Mouse (Mus musculus): ENCODE results near the gene Trpm8. TPM values are rescaled to one million over a fixed set of nuclear protein-coding genes. Genes with fewer than 3 reads are reported as not detected.
A peak's percentile ranks its signal among the peaks of the same experiment; 100 is the strongest.

Trpm8 gene
- total and polyA plus RNA-seq, 2 experiments from 2014 or later = not detected

DNA sequence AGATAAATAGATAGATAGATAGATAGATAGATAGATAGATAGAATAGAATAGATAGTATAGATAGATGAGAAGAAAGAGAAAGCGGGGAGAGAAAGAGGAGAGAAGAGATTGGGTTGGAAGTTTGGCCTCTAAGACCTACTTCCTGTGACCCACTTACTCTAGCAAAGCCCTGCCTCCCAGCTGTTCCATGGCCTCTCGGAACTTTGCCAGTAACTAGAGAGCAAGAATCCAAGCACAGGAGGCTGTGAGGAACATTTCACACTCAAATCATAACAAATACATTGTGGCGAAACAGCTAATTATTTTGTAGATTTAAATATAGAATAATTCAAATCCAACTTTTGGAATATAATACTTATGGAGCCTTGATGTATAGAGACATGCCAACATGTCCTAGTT, 65.2 kb downstream of the Trpm8 start:
- Histone ChIP-seq H3K9ac (replicated peaks; ENCODE audit: low read depth, low read length) (no peak overlapping the region), H3K4me2 (ENCODE audit: low read depth, low read length) (no peak overlapping the region), H3K27ac (ENCODE audit: low read depth) (no peak overlapping the region), H3K9me3 (replicated peaks; ENCODE audit: control insufficient read depth, low read length) (no peaks in the 10 kb centered on the region), H3K27me3 (ENCODE audit: control insufficient read depth, insufficient read depth, low read length) (no peaks in the 10 kb centered on the region), H3K4me3 (ENCODE audit: low read depth, low read length) (no peak overlapping the region), H3K36me3 (replicated peaks; ENCODE audit: control insufficient read depth, insufficient read depth, low read length) (no peaks in the 10 kb centered on the region), H3K4me1 (ENCODE audit: control insufficient read depth, insufficient read depth) (no peaks in the 10 kb centered on the region)
- WGBS = 81% methylated on average over 3 of the region's 3 CpGs
- TF ChIP-seq CTCF (IDR thresholded peaks at IDR 0.05; ENCODE audit: low read depth) (no peak), EP300 (IDR thresholded peaks at IDR 0.05; ENCODE audit: low read depth) (no peak)
- DNase-seq (ENCODE audit: low spot score) = no peak
- ATAC-seq (ENCODE audit: insufficient read depth, low read depth) = no peak

DNA sequence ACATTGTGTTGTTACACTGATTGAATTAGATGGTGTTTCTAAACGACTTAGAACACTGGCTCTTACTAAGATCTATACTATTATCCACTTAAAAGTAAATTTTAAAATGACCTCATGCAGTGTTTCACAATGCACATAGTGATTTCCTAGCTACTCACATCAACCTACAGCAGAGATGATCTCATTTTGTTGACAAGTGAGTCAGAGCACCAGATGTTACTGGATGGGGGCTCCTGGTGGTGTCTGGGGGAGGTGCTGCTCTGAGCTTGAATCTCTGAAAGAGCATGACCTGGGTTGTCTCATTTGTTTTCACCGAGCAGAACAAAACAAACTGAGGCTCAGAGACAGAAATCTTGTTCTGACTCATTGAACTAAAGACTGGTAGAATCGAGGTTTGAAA, 68.1 kb downstream of the Trpm8 start:
- Histone ChIP-seq H3K9me3 (replicated peaks; ENCODE audit: control insufficient read depth, low read length) (no peaks in the 10 kb centered on the region), H3K27me3 (ENCODE audit: control insufficient read depth, insufficient read depth, low read length) (no peaks in the 10 kb centered on the region), H3K36me3 (replicated peaks; ENCODE audit: control insufficient read depth, insufficient read depth, low read length) (no peaks in the 10 kb centered on the region), H3K4me3 (ENCODE audit: low read depth, low read length) (no peak overlapping the region), H3K27ac (ENCODE audit: low read depth) (no peak overlapping the region), H3K9ac (replicated peaks; ENCODE audit: low read depth, low read length) (no peak overlapping the region), H3K4me1 (ENCODE audit: control insufficient read depth, insufficient read depth) (no peaks in the 10 kb centered on the region), H3K4me2 (ENCODE audit: low read depth, low read length) (no peak overlapping the region)
- ATAC-seq (ENCODE audit: insufficient read depth, low read depth) (peak; percentile 51; the same call in 1 of the 2 replicates), DNase-seq (ENCODE audit: low spot score) (no peak)
- WGBS = 35% methylated on average over 3 of the region's 3 CpGs
- no peak for TF ChIP-seq CTCF (IDR thresholded peaks at IDR 0.05; ENCODE audit: low read depth)
- TF ChIP-seq EP300 (IDR thresholded peaks at IDR 0.05; ENCODE audit: low read depth) = no peak

DNA sequence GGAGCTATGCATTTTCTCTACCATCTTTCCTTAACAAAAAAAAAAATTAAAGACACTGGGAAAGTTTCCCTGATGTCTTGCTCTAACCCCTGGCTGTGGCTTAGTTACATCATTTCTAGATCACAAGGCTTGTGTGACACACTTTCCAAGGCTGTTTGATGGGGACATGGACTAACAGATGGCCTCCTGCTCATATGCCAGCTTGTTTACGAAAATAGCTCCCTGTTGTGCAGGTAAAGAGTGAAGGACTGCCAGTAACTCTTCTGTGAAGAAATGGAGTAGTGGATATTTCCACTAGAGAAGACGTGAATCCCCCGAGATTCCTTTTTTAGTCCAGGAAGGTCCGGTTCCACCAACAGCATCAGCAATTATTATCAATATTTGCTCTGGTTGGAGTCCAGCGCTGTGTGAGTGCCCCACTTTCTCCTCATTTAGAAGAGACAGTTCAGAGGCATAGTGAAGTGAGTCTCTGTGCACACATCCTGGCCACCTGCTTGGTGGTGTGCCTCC, 71.1 kb downstream of the Trpm8 start:
- no peak overlapping the region for H3K4me2 ChIP-seq (ENCODE audit: low read depth, low read length)
- no peak overlapping the region for H3K9ac ChIP-seq (replicated peaks; ENCODE audit: low read depth, low read length)
- 78% methylated on average over 5 of the region's 5 CpGs for WGBS
- no peaks in the 10 kb centered on the region for H3K27me3 ChIP-seq (ENCODE audit: control insufficient read depth, insufficient read depth, low read length)
- H3K4me1 ChIP-seq (ENCODE audit: control insufficient read depth, insufficient read depth) = no peaks in the 10 kb centered on the region
- DNase-seq (ENCODE audit: low spot score) = no peak
- ATAC-seq (ENCODE audit: insufficient read depth, low read depth) = no peak
- H3K27ac ChIP-seq (ENCODE audit: low read depth) = no peak overlapping the region
- no peaks in the 10 kb centered on the region for H3K9me3 ChIP-seq (replicated peaks; ENCODE audit: control insufficient read depth, low read length)
- no peaks in the 10 kb centered on the region for H3K36me3 ChIP-seq (replicated peaks; ENCODE audit: control insufficient read depth, insufficient read depth, low read length)
- no peak for TF ChIP-seq EP300 (IDR thresholded peaks at IDR 0.05; ENCODE audit: low read depth)
- TF ChIP-seq CTCF (IDR thresholded peaks at IDR 0.05; ENCODE audit: low read depth) = no peak
- no peak overlapping the region for H3K4me3 ChIP-seq (ENCODE audit: low read depth, low read length)

DNA sequence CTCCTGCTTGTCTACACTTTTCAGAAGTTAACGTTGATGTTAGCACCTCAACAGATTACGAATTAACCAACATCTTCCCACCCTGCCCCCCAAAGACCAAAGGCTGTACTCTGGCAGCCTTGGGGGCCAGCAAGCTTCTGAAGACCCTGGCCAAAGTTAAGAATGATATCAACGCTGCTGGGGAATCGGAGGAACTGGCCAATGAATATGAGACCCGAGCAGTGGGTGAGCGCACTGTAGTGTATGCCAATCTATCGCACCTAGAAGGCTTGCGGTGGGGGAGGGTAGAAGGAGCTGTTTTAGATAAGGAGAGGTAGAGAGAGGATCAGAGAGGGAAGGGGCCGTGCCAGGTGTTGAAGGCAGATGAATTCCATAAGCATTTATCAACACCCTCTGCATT, 73.3 kb downstream of the Trpm8 start:
- WGBS = 66% methylated on average over 9 of the region's 9 CpGs
- DNase-seq (ENCODE audit: low spot score) = no peak

DNA sequence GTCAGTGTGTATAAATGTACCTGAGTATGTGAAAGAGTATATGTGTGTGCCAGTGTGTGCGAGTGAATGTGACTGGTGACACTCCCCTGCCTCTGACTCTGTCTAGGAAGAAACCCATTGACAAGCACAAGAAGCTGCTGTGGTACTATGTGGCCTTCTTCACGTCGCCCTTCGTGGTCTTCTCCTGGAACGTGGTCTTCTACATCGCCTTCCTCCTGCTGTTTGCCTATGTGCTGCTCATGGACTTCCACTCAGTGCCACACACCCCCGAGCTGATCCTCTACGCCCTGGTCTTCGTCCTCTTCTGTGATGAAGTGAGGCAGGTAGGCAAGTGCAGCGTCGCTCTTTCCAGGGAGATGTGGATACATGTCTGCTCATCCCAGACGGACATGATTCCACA, 77.6 kb downstream of the Trpm8 start:
- ATAC-seq (ENCODE audit: insufficient read depth, low read depth) = no peak
- H3K9me3 ChIP-seq (replicated peaks; ENCODE audit: control insufficient read depth, low read length) = no peaks in the 10 kb centered on the region
- H3K36me3 ChIP-seq (replicated peaks; ENCODE audit: control insufficient read depth, insufficient read depth, low read length) = no peaks in the 10 kb centered on the region
- H3K4me3 ChIP-seq (ENCODE audit: low read depth, low read length) = no peak overlapping the region
- TF ChIP-seq EP300 (IDR thresholded peaks at IDR 0.05; ENCODE audit: low read depth) = no peak
- TF ChIP-seq CTCF (IDR thresholded peaks at IDR 0.05; ENCODE audit: low read depth) = no peak
- no peak overlapping the region for H3K4me2 ChIP-seq (ENCODE audit: low read depth, low read length)
- WGBS = 85% methylated on average over 12 of the region's 12 CpGs
- DNase-seq (ENCODE audit: low spot score) = no peak
- H3K27ac ChIP-seq (ENCODE audit: low read depth) = no peak overlapping the region
- no peaks in the 10 kb centered on the region for H3K4me1 ChIP-seq (ENCODE audit: control insufficient read depth, insufficient read depth)
- H3K9ac ChIP-seq (replicated peaks; ENCODE audit: low read depth, low read length) = no peak overlapping the region
- no peaks in the 10 kb centered on the region for H3K27me3 ChIP-seq (ENCODE audit: control insufficient read depth, insufficient read depth, low read length)

More for the DNA sequence above, 73.3 kb downstream of the Trpm8 start:
- Histone ChIP-seq H3K27me3 (ENCODE audit: control insufficient read depth, insufficient read depth, low read length) (no peaks in the 10 kb centered on the region), H3K4me3 (ENCODE audit: low read depth, low read length) (no peak overlapping the region), H3K4me1 (ENCODE audit: control insufficient read depth, insufficient read depth) (no peaks in the 10 kb centered on the region), H3K4me2 (ENCODE audit: low read depth, low read length) (no peak overlapping the region), H3K27ac (ENCODE audit: low read depth) (no peak overlapping the region), H3K9ac (replicated peaks; ENCODE audit: low read depth, low read length) (no peak overlapping the region), H3K36me3 (replicated peaks; ENCODE audit: control insufficient read depth, insufficient read depth, low read length) (no peaks in the 10 kb centered on the region), H3K9me3 (replicated peaks; ENCODE audit: control insufficient read depth, low read length) (no peaks in the 10 kb centered on the region)
- no peak for ATAC-seq (ENCODE audit: insufficient read depth, low read depth)
- TF ChIP-seq CTCF (IDR thresholded peaks at IDR 0.05; ENCODE audit: low read depth) (no peak), EP300 (IDR thresholded peaks at IDR 0.05; ENCODE audit: low read depth) (no peak)

DNA sequence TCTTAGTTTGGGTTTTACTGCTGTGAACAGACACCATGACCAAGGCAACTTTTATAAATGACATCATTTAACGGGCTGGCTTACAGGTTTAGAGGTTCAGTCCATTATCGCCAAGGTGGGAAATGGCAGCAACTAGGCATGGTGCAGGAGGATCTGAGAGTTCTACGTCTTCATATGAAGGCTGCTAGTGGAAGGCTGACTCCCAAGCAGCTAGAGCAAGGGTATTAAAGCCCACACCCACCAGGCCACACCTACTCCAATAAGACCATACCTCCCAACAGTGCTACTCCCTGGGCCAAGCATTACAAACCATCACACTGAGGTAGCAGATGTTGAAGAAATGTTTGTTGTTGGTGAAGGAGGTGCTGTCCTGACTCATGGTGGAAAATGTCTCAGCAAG, 78.2 kb downstream of the Trpm8 start:
- Histone ChIP-seq H3K4me2 (ENCODE audit: low read depth, low read length) (no peak overlapping the region), H3K9me3 (replicated peaks; ENCODE audit: control insufficient read depth, low read length) (no peaks in the 10 kb centered on the region), H3K36me3 (replicated peaks; ENCODE audit: control insufficient read depth, insufficient read depth, low read length) (no peaks in the 10 kb centered on the region), H3K27ac (ENCODE audit: low read depth) (no peak overlapping the region), H3K9ac (replicated peaks; ENCODE audit: low read depth, low read length) (no peak overlapping the region), H3K27me3 (ENCODE audit: control insufficient read depth, insufficient read depth, low read length) (no peaks in the 10 kb centered on the region), H3K4me1 (ENCODE audit: control insufficient read depth, insufficient read depth) (no peaks in the 10 kb centered on the region), H3K4me3 (ENCODE audit: low read depth, low read length) (no peak overlapping the region)
- 80% methylated on average over 3 of the region's 3 CpGs for WGBS
- ATAC-seq (ENCODE audit: insufficient read depth, low read depth) (no peak), DNase-seq (ENCODE audit: low spot score) (no peak)
- TF ChIP-seq CTCF (IDR thresholded peaks at IDR 0.05; ENCODE audit: low read depth) (no peak), EP300 (IDR thresholded peaks at IDR 0.05; ENCODE audit: low read depth) (no peak)

Data from heart, postnatal 0 days (tissue).